Mouse (Mus musculus): ENCODE data around the gene Srebf2. TPM values are rescaled to one million over a fixed set of nuclear protein-coding genes. Genes with fewer than 3 reads are reported as not detected.

Gene Srebf2
- total RNA-seq, 2 experiments from 2014 or later, result 37.0 to 42.8 TPM

DNA sequence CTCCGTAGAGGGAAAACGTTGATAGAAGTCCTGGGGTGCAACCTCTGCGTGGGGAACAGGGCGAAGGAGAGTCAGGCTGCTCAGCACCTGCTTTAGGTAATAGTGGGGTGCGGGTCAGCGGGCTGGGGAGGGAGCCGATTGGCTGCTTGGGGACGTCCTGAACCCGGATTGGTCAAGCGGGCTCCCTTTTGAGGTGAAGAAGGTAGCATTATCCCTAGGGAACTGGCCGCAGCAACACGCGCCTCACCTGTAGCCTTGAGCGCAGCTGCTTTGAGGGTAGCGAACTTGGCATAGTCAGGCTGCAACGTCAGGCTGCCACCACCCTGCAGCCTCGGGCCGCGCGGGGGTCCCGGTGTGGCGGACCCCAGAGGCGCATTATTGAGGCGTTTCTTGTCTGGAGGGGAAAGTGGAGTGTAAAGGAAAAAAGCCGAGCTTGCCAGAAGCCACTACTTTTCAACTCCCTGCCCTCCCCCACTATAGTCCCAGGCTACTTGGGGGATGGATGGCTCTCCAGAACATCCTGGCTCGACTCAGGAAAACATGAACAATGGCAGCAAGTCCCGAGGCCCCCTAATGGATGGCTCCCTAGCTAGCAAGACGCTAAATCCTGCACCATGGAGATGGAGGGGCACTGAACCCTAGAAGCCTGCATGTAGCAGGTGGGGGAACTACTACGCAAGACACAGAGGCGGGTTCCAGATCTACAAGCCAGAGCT lies 60.7 kb downstream of the Srebf2 start:
- DNase-seq, result no peak

DNA sequence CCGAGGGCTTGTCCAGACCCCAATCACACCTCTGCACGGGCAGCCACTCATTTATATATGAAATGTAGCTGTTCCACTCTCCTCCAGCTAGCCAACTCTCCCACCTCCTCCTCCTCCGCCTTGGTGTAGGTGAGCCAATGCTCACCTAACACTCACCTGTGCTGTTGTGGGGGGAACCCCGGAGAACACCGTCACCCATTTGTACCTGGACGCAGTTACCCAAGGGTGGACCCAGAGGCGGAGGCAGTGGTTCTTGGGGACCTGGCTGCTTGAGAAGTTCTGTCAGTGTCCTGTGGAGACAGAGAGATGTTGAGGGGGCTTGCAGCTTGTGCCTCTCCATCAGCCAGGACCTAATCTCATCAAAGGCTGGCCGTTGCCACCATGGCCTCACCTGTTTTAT lies 61.3 kb downstream of the Srebf2 start:
- no peak for DNase-seq

DNA sequence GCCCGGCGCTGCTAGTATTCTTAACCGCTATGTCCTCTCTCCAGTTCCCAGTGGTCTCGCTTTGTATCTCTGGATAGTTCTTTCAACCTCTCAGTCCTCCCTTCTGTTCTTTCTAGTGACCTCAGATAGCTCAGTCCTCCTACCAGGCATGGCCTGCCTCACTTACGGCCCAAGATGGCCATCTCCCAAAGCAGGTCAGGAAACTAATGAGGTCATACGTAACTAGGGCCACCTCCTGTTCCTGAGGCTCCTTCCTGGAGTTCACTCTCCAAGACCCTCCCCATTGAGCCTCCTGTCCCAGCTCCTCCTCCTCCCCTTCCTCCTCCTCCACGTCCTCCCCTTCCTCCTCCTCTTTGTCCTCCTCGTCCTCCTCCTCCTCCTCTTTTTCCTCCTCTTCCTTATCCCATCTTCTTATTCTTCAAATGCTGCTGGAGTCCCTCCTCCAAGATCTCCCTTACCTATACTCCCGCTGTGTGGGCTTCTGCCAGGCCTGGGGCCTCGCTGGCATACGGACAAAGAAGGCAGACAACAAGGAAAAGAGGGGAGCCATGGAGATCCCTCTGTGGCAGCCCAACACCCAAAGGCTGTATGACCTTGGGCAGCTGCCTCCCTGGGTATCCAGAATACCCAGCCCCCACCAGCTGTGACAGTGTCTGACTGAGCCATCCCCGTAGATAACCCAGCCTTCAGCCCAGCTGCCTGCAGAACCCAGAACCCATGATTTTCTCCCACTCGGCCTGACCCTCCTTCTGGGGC lies 62.5 kb downstream of the Srebf2 start:
- no peak for DNase-seq

DNA sequence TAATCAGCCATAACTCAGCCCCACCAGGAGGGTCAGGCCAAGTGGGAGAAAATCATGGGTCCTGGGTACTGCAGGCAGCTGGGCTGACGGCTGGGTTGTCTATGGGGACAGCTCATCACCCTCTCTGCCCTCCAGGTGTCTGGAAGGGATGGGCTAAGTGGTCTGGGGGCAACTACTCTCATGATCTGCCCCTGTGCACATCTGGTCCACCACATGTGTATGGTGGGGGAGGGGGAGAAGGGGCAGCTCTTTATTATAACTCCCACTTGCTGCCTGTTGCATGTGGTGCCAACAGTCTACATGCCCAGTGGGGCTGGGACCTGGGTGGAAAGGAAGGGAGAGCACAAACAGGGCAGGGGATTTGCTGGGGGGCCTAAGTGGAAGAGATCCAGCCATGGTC lies 63.8 kb downstream of the Srebf2 start:
- no peak for DNase-seq

DNA sequence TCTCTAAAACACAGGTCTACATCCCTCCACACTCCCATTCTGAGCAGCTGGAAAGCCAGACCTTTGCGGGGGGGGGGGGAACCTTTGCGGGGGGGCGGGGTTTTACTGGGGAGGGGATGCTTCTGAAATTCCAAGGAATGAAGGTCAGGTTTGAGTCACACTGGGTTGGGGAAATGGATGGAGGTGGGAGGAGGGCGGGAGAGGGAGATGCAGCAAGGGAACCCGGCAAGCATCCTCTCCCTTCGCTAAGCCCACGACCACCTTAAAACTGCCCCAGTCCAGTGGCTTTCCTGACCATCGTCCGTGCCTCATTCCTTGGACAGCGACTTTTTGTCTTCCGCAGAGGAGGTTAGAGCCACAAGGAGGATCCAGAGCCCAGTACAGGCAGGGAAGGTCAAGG lies 64.3 kb downstream of the Srebf2 start:
- no peak for DNase-seq

DNA sequence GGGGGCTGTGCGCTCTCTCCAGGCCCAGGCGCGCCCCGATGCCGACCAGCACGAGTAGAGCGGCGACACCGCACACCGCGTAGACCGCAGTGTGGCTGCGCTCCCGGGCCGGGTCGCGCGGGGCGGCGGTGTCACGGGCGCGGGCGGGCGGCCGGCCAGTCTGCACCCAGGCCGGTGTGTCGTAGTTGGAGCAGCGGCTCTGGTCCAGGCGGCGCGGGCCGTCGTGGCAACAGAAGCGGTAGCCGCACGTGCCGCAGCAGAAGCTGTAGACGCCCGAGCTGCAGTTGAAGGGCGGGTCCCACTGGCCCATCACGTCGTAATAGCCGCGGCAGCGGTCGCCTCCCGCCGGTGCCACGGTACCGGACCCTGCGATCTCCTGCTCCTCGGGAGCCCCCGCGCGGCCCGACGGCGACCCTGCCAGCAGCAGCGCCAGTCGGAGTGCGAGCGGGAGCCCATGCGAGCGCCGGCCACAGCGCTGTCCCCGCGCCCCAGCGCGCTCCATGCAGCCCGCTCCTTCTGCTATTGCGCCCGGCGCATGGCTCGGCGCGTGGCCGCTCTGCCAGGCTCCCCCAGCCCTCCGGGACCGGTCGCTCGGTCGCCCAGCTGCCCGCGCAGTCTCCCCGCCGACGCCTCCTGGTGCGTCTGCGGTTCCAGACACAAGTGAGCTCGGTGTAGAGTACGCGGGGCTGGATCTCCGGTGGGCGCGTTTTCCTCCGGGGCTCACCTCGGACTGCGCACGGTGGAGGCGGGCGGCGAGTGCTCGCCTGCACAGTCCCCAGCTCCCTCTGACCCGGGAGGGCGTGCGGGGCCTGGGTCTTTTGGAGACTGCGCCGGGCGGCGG lies 65.2 kb downstream of the Srebf2 start:
- no peak for DNase-seq

DNA sequence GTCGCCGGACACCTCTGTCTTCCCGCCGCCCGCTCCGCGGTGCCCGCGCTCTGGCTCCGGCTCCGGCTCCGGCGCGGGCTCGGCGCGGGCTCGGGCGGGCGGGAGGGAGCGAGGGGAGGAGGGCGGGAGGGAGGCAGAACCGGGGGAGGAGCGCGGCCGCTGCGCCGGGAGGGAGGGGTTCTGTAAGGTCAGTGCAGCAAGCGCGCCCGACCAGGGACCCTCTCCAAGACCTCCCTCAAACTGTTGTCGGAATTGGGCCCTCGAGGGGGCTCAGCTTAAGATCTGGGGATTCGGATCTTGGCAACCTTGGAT lies 65.7 kb downstream of the Srebf2 start, which contains the start of gene Shisa8:
TSS of gene Shisa8 (minus strand) at position 64 of the 312 bp plus-strand sequence.
- DNase-seq, result no peak

DNA sequence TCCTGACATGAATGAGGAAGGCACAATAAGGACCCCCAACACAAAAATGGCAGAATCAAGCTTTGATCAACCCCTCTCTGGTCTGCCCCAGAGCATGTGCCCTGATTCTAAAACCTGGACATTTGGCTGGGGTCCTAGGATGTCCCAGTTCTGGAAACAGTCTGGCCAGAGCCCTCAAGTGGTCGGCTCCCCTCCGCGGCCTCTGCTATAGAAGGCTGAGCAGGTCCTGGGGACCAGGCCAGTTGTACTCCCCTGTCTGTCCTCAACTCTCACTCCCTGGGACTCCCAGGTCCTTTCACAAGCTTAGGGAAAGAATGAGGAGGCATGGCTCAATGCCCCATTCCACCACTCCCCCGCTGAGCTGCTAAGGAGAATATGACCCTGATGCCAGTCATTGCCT lies 66.2 kb downstream of the Srebf2 start:
- no peak for DNase-seq

DNA sequence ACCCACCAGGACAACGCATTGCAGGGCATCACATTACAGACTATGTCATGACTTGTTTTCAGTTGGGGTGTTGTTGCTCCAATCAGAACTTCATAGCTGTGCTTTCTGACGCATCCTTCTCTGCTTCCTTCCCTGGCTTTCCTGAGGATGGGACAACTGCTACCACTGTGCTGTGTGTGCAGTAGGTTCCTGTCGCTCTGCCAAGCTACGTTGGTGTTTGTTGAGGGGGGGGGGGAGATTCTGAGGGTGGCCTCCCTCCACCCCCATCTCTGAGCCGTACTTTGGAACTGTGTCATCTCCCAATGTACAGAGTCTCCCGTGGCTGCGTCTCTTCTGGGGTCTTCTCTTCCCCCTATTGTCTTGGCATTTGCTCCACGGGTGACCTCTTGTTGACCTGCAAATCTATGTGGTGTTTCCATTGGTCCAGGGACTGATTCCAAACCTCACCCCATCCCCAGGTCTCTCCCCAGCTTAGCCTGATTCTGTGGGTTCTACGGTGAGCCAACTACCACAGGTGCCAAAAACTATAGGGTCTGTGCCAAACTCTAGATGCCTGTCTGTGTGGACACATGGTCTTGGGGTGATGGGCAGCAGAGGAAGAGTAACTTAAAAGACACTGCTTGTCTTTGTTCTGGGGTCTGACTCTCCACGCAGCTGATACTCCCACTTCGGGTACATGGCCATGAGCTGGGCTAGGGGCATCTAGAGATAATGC lies 68.5 kb downstream of the Srebf2 start:
- no peak for DNase-seq

DNA sequence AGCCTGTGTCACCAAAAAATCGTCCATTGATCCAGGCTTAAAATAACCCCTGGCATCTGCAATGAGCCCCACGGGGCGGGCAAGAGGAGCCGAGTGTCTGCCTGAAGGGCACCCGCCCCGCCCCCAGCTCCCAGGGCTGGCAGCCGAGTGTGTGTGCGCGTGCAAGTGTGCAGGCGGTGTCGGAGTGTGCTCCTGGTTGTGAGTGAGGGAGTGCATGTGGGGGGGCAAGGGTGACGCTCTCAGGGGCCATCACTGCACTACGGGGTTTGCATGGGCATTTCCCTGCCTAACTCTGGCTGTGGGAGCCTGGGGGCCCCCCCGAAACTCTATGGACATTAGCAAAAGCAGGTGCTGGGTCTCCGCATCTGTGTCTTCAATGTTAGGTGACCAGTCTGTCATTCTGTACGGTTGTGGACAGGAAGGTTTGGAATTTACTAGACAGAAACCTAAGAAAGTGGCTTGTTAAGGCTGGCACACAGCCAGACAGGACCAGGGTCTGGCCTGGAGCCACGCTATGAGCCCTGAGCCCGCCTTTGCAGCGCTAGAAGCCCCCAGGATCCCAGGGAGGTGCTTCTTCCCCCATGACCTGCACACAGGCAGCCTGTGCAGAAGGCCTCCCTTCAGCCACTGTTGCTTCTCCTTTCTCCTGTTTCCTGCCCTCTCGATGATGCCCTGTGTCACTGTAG lies 69.3 kb downstream of the Srebf2 start:
- no peak for DNase-seq

DNA sequence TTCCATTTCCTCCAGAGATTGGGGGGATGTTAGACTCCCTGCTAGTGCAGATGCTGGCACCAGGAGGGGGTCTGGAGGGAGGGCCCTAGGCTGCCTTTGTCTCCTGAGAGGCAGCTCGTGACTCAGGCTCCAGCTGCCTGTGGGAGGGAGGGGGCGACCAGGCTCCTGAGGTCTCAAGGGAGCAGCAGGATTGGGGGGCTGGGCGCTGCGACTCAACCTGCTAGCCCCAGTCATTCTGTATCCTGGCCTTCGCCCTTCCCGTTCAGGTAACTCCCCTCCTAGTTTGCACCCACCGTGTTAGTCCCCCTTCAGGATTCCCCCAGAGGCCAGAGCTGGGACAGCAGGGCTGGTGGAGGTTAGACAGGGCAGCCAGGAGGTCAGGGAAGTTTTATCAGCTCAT lies 70.1 kb downstream of the Srebf2 start:
- no peak for DNase-seq

DNA sequence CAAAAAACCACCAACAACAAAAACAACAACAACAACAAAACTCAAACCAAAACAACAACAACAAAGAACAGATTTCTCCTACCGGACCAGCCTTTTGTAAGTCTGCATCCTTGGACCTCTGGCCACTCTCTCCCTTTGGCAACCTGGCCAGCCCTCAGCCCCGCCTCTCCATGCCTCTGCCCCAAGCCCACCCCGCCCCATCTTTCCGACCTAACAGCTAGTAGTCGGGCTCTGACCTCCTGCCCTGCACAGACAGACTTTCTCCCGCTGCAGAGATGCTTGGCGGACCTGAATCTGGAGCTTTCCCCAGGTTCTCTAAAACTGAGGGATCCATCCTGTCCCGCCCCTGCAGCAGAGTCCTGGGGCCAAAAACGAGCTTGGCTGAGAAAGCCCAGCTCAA lies 71.0 kb downstream of the Srebf2 start:
- DNase-seq, result no peak

DNA sequence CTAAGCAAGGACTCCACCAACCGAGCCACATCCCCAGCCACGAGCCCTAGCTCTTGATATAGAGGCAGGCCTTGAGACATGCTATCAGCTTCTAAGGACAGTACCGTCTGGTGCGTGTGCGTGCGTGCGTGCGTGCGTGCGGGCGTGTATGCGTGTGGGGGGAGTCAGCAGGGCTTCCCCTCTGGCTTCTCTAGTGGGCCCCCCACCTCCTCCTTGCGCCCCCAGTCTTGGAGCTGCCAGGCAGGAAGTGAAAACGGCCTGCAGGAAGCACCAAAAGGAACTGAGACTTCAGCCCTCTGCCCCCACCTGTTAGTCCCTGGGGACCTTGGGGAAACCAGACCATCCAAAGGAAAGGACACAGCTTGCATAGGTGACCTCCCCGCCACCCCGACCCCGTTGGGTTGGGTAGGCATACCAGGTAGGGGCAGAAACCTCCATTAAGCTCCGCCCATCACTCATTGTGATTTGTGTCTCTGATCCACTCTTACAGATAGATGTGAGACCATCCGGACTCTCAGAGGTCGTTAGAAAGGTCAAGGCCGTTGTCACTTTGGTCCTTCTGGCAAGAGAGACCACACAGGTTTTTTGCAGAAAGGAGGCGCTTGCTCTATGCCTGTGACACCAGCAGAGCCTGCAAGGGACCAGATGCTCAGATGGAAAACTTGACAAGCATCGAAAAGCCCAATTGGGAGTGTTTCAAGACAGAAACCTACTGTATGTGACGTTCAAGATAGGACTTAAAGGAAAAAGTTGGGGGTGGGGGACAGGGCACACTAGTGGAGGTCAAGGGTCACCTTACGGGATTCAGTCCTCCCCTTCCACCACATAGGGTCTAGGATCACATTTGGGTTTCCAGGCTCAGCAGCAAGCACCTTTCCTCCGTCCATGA lies 72.0 kb downstream of the Srebf2 start:
- DNase-seq, result no peak

DNA sequence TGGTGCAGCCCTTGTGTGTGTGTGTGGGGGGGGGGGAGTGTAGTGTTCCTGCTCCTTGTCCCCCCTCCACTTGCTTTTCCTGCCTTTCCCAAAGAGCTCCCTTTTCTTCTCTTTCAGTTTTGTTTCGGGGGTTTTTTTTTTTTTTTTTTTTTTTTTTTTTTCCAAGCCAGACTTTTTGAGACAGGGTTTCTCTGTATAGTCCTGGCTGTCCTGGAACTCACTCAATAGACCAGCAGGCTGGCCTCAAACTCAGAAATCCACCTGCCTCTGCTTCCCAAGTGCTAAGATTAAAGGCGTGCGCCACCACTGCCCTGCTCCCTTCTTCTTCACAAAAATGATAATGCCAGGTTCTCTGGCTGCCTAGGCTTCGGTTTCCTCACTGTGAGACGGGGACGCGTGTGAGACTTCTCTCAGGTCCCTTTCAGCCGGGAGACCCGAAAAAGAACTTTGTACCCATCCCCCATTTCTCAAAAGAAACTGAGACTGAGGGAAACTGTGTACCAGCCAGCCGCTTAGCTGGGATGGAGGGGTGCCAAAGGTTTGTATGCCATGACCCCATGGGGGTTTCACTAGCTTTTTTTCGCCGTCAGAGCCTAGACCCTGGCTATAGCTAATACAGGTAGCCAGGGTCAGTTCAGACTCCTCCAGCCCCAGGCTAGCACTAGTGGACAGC lies 73.2 kb downstream of the Srebf2 start:
- no peak for DNase-seq

DNA sequence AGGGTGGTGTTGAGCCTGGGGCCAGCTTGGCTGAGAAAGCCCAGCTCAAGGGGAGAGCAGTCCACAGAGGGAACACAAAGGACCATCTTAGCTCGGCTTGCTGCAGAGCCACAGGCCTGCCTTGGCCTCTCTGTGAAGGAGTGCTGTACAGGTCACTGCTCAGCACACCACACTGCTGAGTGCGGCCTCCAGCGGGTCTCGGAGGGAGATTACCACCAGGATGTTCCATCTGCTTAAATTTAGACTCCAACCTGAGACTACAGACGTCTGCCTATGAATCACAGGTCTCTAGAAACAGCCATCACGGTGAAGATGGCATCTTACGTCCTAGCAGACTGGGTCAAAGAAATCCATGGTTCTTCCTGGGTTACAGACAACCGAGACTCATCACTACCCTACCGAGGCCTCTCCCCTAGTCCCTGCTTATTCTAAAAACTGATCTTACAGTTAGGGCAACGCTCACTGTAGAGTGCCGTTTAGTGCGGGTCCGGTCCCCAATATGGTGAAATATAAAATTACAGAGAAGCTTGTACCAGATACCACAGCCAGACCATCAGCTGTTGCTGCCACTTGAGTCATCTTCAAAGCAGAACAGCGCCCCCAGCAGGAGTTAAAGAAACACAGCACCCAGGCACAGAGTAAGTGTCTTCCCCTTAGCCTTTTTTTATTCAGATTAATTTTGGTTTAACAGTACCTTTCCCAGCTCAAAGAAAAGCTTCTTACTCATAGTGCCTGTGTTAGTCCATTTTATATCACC lies 74.3 kb downstream of the Srebf2 start:
- no peak for DNase-seq

DNA sequence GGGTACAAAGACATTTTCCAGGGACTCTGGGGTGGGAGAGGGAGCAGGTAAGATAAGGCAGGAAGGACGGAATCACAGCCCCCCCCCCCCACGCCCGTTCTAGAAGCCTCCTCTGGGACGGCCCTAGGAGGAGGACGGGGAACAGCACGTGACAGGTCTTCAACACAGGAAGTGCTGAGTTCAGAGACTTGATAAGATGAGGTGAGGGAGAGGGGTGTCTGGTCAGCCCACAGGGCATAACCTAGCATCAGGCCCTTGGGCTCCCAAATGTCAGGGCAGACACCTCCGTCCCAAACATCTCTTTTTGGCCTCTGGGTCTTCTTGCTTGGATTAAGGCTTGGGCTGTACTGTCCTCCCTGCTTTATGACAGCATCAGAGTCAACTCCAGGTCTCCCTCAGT lies 76.3 kb downstream of the Srebf2 start:
- DNase-seq, result no peak

DNA sequence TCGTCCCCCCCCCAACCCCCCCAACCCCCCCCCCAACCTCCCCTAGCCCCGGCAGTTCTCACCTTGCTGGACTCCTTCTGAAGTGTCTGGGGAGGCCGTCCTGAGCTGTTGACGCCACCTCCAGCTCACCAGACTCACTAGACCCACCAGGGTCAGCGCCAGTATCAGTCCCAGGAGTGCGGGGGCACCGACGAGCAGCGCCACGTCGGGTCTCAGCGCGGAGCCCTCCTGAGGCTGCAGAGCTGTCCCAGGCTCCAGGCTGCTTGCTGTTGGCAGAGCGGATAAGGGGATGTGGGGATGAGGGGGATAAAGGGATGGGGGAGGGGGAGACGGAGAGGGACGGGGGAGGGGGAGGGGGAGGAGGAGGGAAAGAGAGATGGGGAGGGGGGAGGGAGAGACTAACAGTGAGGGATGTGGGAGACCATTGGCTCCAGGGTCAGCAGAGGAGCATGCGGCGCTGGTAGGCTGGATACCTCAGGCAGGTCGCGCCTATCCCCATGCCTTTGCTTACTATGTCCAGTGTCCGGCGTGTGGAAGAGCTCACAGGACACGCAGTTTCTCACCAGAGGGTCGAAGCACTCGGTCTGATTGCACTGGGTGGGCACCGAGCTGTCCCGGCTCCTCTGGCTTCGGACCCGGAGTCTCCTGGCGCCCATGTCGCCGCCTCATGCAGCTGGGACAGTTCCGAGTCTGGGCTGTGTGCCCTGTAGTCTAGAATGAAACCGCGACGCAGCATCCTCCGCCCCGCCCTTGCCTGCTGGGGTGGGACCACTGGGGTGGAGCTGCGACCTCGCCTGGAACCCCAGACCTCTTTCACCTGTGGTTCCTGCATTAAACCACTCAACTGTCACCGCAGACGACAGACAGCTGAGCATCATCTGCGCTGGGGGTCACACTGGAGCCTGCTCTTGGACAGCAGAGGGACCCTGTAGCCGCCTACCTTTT lies 76.9 kb downstream of the Srebf2 start, which contains the start of gene Tnfrsf13c:
TSS of gene Tnfrsf13c (minus strand) at position 713 of the 945 bp plus-strand sequence.
- peak; percentile 50 for DNase-seq

DNA sequence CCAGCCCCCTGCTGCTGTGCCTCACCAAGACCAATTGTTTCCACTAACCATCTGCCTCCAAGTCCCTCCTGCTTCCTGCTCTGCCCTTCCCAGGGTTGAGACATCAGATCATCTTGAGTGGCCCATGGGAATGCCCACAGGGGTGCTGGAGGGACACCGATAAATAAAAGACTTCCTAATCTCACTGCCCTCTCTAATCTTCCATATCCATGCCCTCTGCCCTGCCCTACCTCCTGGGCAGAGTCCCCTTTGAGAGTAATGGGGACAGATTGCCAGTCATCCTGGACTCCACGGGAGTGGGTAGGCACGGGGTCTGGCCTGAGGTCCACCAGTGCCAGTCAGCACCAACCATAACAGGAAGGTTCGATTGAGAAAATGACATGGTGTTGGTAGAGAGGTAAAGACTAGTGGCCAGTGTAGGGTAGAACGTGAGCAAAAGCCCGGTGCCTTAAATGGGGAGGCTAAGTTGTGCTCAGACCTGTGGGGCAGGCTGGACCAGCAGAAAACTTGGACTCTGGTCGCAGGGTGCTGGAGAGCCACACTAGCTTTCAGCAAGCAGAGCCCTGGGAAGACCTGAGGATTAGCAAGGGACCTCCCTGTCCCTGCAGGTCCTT lies 77.7 kb downstream of the Srebf2 start:
- DNase-seq, result no peak
